Mouse (Mus musculus) heart, adult 2 months (tissue): ENCODE data around the gene Tpt1. TPM values are rescaled to one million over a fixed set of nuclear protein-coding genes. Genes with fewer than 3 reads are reported as not detected.

Experiments used
- DNase-seq, 2 experiments: peaks; one replicate each; pipeline ENCODE4 v3.0.0; 2021
- H3K27ac ChIP-seq: fragments of 200-600 bp; 2 replicates; pipeline ENCODE4 v1.8.1; 2022
- H3K27me3 ChIP-seq: fragments of 200-500 bp; 2 replicates; pipeline ENCODE4 v1.6.1; 2012; ENCODE audit warnings: mild to moderate bottlenecking, low read length, inconsistent platforms, mixed read lengths; ENCODE audit not compliant: control insufficient read depth, insufficient read depth
- H3K36me3 ChIP-seq: fragments of 200-500 bp; 2 replicates; pipeline ENCODE4 v1.6.1; 2012; ENCODE audit warnings: low read length, inconsistent platforms; ENCODE audit not compliant: control insufficient read depth, insufficient read depth
- H3K4me1 ChIP-seq: fragments of 200-500 bp; 2 replicates; pipeline ENCODE4 v1.6.1; 2011; ENCODE audit warnings: low read length; ENCODE audit not compliant: control insufficient read depth, insufficient read depth
- H3K4me3 ChIP-seq: fragments of 200-600 bp; 2 replicates; pipeline ENCODE4 v1.8.1; 2022
- H3K79me2 ChIP-seq: fragments of 200-500 bp; replicated peaks from 2 replicates; pipeline ENCODE4 v1.6.1; 2012; ENCODE audit warnings: mild to moderate bottlenecking, inconsistent platforms, low read length, moderate library complexity, mixed read lengths; ENCODE audit not compliant: control insufficient read depth, insufficient read depth
- H3K9ac ChIP-seq: fragments of 200-500 bp; 2 replicates; pipeline ENCODE4 v1.6.1; 2012; ENCODE audit warnings: low read depth, mild to moderate bottlenecking, control low read depth, inconsistent platforms, low read length, mixed read lengths
- CTCF ChIP-seq: fragments of 200-600 bp; IDR thresholded peaks from 2 replicates; pipeline ENCODE4 v1.8.1; 2022; ENCODE audit warnings: antibody characterized with exemption, mild to moderate bottlenecking, moderate library complexity
- EP300 ChIP-seq: fragments of 200-500 bp; IDR thresholded peaks from 2 replicates; pipeline ENCODE4 v1.6.1; 2011; ENCODE audit warnings: low read depth, low read length, control low read depth; ENCODE audit not compliant: insufficient read depth
- POLR2A ChIP-seq: fragments of 200-500 bp; IDR thresholded peaks from 2 replicates; pipeline ENCODE4 v1.6.1; 2011; ENCODE audit warnings: mild to moderate bottlenecking, low read depth, low read length, control low read depth; ENCODE audit not compliant: insufficient read depth
- WGBS: fragments of 180-500 bp; shearing (Covaris S2); methylation state at CpG from one replicate; pipeline ENCODE4 v1.1.7; 2018; 5-methylcytosine and 5-hydroxymethylcytosine counted together
- intact Hi-C: fragments of 180-260 bp; cut with DNase I; formaldehyde crosslinking; loops from one replicate; pipeline ENCODE4 v1.15.1; 2025
- polyA plus RNA-seq: library from polyadenylated mRNA; depleted of rRNA; stranded (reverse); fragments of >200 nt; gene quantifications from 2 replicates; pipeline ENCODE4 v1.2.3, GENCODE M21; 2012
- total RNA-seq, 2 experiments: library from RNA; stranded (reverse); gene quantifications; 2 replicates each; pipeline ENCODE4 v1.2.3; 2021

The Tpt1 gene
- total and polyA plus RNA-seq, 3 experiments = 1,026 to 3,343 (median 2,957) TPM

- Histone ChIP-seq H3K79me2 (no peaks in the 10 kb centered on the region), H3K4me1 (peaks cover 6% of the 10 kb centered on the region), H3K27ac (no peak overlapping the region), H3K27me3 (no peaks in the 10 kb centered on the region), H3K36me3 (peaks cover 32% of the 10 kb centered on the region), H3K4me3 (no peak overlapping the region), H3K9ac (no peak overlapping the region)
- intact Hi-C loops = no loop called here
- TF ChIP-seq EP300 (no peak), POLR2A (0 out of 2 replicates have a peak, but pooled peaks have one; percentile 15)
- WGBS = 72% methylated on average over 5 of the region's 5 CpGs
- no peak for DNase-seq
These were observed 4.3 kb downstream of the Tpt1 start for GRCm38 (mm10) chr14:75849236-75849635.

- H3K9ac ChIP-seq = no peak overlapping the region
- intact Hi-C loops = no loop called here
- no peaks in the 10 kb centered on the region for H3K79me2 ChIP-seq
- WGBS = 85% methylated on average over 6 of the region's 6 CpGs
- peaks cover 32% of the 10 kb centered on the region for H3K36me3 ChIP-seq
- H3K27me3 ChIP-seq = no peaks in the 10 kb centered on the region
- TF ChIP-seq EP300 = no peak
- TF ChIP-seq CTCF = no peak
- peak; percentile 22; the same call in 1 of the 2 replicates for TF ChIP-seq POLR2A
- no peak overlapping the region for H3K27ac ChIP-seq
- no peak for DNase-seq
- H3K4me1 ChIP-seq = peaks cover 6% of the 10 kb centered on the region
- no peak overlapping the region for H3K4me3 ChIP-seq
These were observed 5.1 kb downstream of the Tpt1 start for GRCm38 (mm10) chr14:75849842-75850568.

GRCm38 (mm10) chr14:75850819-75851218 is 5.9 kb downstream of the Tpt1 start:
- WGBS = 78% methylated on average over 6 of the region's 6 CpGs
- intact Hi-C loops = no loop called here

GRCm38 (mm10) chr14:75852016-75852415 is 7.1 kb downstream of the Tpt1 start:
- H3K36me3 ChIP-seq = peaks cover 25% of the 10 kb centered on the region
- WGBS = 77% methylated on average over 5 of the region's 5 CpGs
- TF ChIP-seq POLR2A = no peak
- no peak for TF ChIP-seq EP300
- no peak for TF ChIP-seq CTCF

More at GRCm38 (mm10) chr14:75850819-75851218, 5.9 kb downstream of the Tpt1 start:
- DNase-seq = no peak
- no peaks in the 10 kb centered on the region for H3K27me3 ChIP-seq
- H3K36me3 ChIP-seq = peaks cover 32% of the 10 kb centered on the region
- no peak overlapping the region for H3K27ac ChIP-seq
- no peak overlapping the region for H3K9ac ChIP-seq
- peaks cover 6% of the 10 kb centered on the region for H3K4me1 ChIP-seq
- TF ChIP-seq CTCF (no peak), EP300 (no peak), POLR2A (no peak)
- no peaks in the 10 kb centered on the region for H3K79me2 ChIP-seq
- H3K4me3 ChIP-seq = no peak overlapping the region

GRCm38 (mm10) chr14:75855263-75855992 is 10.5 kb downstream of the Tpt1 start:
- Histone ChIP-seq H3K79me2 (no peaks in the 10 kb centered on the region), H3K36me3 (no peaks in the 10 kb centered on the region), H3K4me3 (no peak overlapping the region), H3K27me3 (no peaks in the 10 kb centered on the region), H3K27ac (no peak overlapping the region), H3K9ac (no peak overlapping the region), H3K4me1 (no peaks in the 10 kb centered on the region)
- 61% methylated on average over 16 of the region's 17 CpGs for WGBS
- TF ChIP-seq POLR2A = no peak
- TF ChIP-seq CTCF = no peak
- no peak for TF ChIP-seq EP300
- intact Hi-C loops = no loop called here
- DNase-seq = no peak

More at GRCm38 (mm10) chr14:75852016-75852415, 7.1 kb downstream of the Tpt1 start:
- Histone ChIP-seq H3K4me1 (peaks cover 4% of the 10 kb centered on the region), H3K27me3 (no peaks in the 10 kb centered on the region), H3K4me3 (no peak overlapping the region), H3K79me2 (no peaks in the 10 kb centered on the region), H3K9ac (no peak overlapping the region), H3K27ac (no peak overlapping the region)
- no peak for DNase-seq
- intact Hi-C loops = no loop called here

GRCm38 (mm10) chr14:75858181-75858580 is 13.3 kb downstream of the Tpt1 start:
- Histone ChIP-seq H3K4me1 (peaks cover 3% of the 10 kb centered on the region; the same call in 1 of the 2 replicates), H3K79me2 (no peaks in the 10 kb centered on the region), H3K27ac (no peak overlapping the region), H3K27me3 (no peaks in the 10 kb centered on the region), H3K36me3 (no peaks in the 10 kb centered on the region), H3K9ac (no peak overlapping the region), H3K4me3 (no peak overlapping the region)
- TF ChIP-seq POLR2A = no peak
- no peak for TF ChIP-seq EP300
- TF ChIP-seq CTCF = no peak
- intact Hi-C loops = no loop called here
- WGBS = 39% methylated on average over 2 of the region's 2 CpGs
- no peak for DNase-seq
